Mouse (Mus musculus): ENCODE measurements around the gene Plp2. TPM values are rescaled to one million over a fixed set of nuclear protein-coding genes. Genes with fewer than 3 reads are reported as not detected.
A peak's percentile ranks its signal among the peaks of the same experiment; 100 is the strongest.
"Not testable (repeated sequence)": the region's sequence is repeated elsewhere in the genome, so short reads cannot be mapped to it uniquely, and the experiment has no call there.

Gene Plp2
- 187 and 205 TPM in 2 replicates for polyA plus RNA-seq (2015; fragmentation: Nextera tagmentation; extraction: Ambion mirVana)

DNA sequence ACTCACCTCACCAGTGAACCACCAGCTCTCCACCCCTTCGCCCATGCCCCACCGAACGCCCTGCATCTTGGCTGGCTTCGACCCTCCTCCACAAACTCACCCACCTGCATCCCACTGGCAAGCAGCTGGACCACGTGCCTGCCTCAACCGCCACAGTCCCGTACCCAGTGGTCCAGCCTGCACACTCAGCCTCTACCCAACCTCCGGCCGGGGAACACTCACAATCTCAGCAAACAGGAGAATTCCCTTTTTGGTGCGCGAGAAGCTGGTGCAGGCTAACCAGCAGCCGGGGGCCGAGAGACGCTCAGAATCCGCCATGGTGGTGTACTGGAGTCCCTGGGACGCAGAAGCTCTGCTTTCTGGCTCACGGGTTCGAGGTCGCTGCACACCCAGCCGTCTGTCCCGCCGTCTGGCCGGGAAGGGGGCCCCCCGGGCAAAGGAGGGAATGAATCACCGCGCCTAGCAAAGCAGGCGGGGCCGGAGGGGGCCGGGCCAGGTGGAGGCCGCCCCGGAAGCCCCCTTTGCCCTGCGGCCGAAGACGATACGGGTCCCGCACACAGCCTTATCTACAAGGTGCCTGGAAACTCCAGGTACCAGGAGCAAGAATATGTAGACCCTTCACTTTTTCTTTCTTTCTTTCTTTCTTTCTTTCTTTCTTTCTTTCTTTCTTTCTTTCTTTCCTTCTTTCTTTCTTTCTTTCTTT lies at the start of gene Plp2:
Plp2 (minus strand) TSS at position 470 of the 703 bp plus-strand sequence.
- H3K27ac ChIP-seq (ENCODE audit: low read length), result peak within 1 kb of the TSS; percentile 83
- ATAC-seq, result peak; percentile 59
- H3K4me2 ChIP-seq (ENCODE audit: low read depth, low read length), result peak within 1 kb of the TSS; percentile 47
- WGBS, result 15% methylated on average over 36 of the region's 36 CpGs
- peak within 1 kb of the TSS; percentile 76 for H3K9ac ChIP-seq (ENCODE audit: low read depth, low read length)
- no peaks in the 10 kb centered on the region for H3K36me3 ChIP-seq (ENCODE audit: control insufficient read depth, insufficient read depth, low read length)
- H3K27me3 ChIP-seq (replicated peaks; ENCODE audit: control insufficient read depth, insufficient read depth, low read length), result no peaks in the 10 kb centered on the region
- H3K4me3 ChIP-seq (ENCODE audit: low read length), result peak within 1 kb of the TSS; percentile 62
- no peaks in the 10 kb centered on the region for H3K9me3 ChIP-seq (ENCODE audit: control insufficient read depth, low read length)
- H3K4me1 ChIP-seq (ENCODE audit: control insufficient read depth, insufficient read depth, low read length), result peaks cover 5% of the 10 kb centered on the region

- H3K36me3 ChIP-seq (ENCODE audit: control insufficient read depth, insufficient read depth, low read length); ATAC-seq: not testable (repeated sequence)
- 35% methylated on average over 1 of the region's 1 CpGs for WGBS
Observed at GRCm38 (mm10) chrX:7716058-7716457, 44.9 kb upstream of the Plp2 start.

DNA sequence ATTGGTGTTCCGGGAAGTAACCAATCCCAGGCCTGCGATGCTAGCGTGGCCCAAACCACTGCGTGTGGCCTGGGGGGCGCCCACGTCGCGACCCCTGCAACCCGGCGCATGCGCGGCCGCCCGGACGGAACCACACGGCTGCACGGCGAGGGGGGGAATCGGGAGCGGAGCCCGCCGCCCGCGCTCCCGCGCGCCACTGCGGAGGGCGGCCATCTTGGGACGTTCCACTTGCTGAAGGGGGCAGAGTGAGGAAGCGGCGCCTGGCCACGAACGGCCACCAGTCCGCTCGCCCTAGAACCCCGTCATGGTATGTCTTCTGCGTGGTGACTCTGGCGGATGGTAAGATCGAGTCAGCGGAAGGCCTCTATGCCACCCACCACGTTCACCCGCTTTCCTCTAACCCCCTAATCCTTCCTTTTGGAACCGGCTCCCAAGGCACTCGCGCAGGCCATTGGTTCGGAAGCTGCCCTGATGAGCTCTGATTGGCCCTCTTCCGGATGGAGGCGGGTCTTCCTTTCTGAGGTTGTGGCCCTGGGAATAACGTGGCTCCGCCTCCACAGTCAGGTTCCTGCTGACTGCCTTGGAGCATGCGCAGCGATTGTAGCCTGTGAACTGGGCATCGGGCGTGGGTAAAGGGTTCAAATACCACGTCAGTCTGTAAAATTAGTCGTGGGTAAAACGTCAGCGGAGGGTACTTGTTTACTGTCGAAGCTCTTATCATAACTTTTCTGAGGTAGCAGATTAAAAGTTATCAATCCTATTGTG lies 43.1 kb upstream of the Plp2 start, which contains the start of gene Wdr45:
Wdr45 (plus strand) TSS at position 199 of the 765 bp plus-strand sequence.
- Histone ChIP-seq H3K4me3 (ENCODE audit: low read length) (peak within 1 kb of the TSS; percentile 32), H3K4me2 (ENCODE audit: low read depth, low read length) (peak within 1 kb of the TSS; percentile 37), H3K9ac (ENCODE audit: low read depth, low read length) (peak within 1 kb of the TSS; percentile 49; the same call in 1 of the 2 replicates)
- H3K4me1 ChIP-seq (ENCODE audit: control insufficient read depth, insufficient read depth, low read length); H3K9me3 ChIP-seq (ENCODE audit: control insufficient read depth, low read length); H3K36me3 ChIP-seq (ENCODE audit: control insufficient read depth, insufficient read depth, low read length); H3K27ac ChIP-seq (ENCODE audit: low read length); H3K27me3 ChIP-seq (replicated peaks; ENCODE audit: control insufficient read depth, insufficient read depth, low read length): not testable (repeated sequence)
- 13% methylated on average over 24 of the region's 60 CpGs for WGBS
- peak; percentile 97 for ATAC-seq

More at GRCm38 (mm10) chrX:7716058-7716457, 44.9 kb upstream of the Plp2 start:
- not testable (repeated sequence) for H3K27me3 ChIP-seq (replicated peaks; ENCODE audit: control insufficient read depth, insufficient read depth, low read length); H3K9me3 ChIP-seq (ENCODE audit: control insufficient read depth, low read length); H3K4me3 ChIP-seq (ENCODE audit: low read length); H3K4me2 ChIP-seq (ENCODE audit: low read depth, low read length); H3K9ac ChIP-seq (ENCODE audit: low read depth, low read length); H3K27ac ChIP-seq (ENCODE audit: low read length); H3K4me1 ChIP-seq (ENCODE audit: control insufficient read depth, insufficient read depth, low read length)

DNA sequence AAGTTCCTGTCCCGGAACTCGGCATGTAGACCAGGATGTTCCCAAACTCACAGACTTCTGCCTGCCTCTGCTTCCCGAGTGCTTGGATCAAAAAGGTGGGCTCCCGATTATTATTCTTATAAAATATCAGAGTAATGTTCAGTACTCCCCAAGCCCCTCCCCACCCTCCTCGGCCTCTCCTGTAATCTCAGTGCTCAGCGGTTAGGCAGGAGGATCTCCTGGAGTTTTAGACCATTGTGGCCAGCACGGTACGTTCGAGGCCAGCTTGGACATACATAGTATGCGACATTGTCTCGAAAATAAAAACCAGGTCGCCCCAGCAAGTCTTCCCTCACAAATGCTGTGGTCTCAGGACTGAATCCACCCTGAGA lies 42.6 kb upstream of the Plp2 start:
- ATAC-seq; H3K27me3 ChIP-seq (replicated peaks; ENCODE audit: control insufficient read depth, insufficient read depth, low read length); H3K36me3 ChIP-seq (ENCODE audit: control insufficient read depth, insufficient read depth, low read length); H3K9me3 ChIP-seq (ENCODE audit: control insufficient read depth, low read length); H3K27ac ChIP-seq (ENCODE audit: low read length); H3K4me1 ChIP-seq (ENCODE audit: control insufficient read depth, insufficient read depth, low read length): not testable (repeated sequence)
- 27% methylated on average over 5 of the region's 12 CpGs for WGBS
- Histone ChIP-seq H3K4me2 (ENCODE audit: low read depth, low read length) (peak overlapping the region; percentile 37), H3K4me3 (ENCODE audit: low read length) (peak overlapping the region; percentile 32), H3K9ac (ENCODE audit: low read depth, low read length) (peak overlapping the region; percentile 49; the same call in 1 of the 2 replicates)

GRCm38 (mm10) chrX:7696954-7697381 lies 25.8 kb upstream of the Plp2 start, which contains the start of gene Gpkow:
Gpkow (plus strand) TSS chrX:7697131.
- H3K9ac ChIP-seq (ENCODE audit: low read depth, low read length), result peak within 1 kb of the TSS; percentile 71
- 0 out of 2 replicates have a peak within 1 kb of the TSS, but pooled peaks have one; percentile 12 for H3K27ac ChIP-seq (ENCODE audit: low read length)
- ATAC-seq, result peak; percentile 97
- peak within 1 kb of the TSS; percentile 62 for H3K4me3 ChIP-seq (ENCODE audit: low read length)
- 11% methylated on average over 33 of the region's 33 CpGs for WGBS
- H3K36me3 ChIP-seq (ENCODE audit: control insufficient read depth, insufficient read depth, low read length), result no peaks in the 10 kb centered on the region
- peak within 1 kb of the TSS; percentile 53 for H3K4me2 ChIP-seq (ENCODE audit: low read depth, low read length)
- no peaks in the 10 kb centered on the region; the same call in 1 of the 2 replicates for H3K4me1 ChIP-seq (ENCODE audit: control insufficient read depth, insufficient read depth, low read length)
- H3K9me3 ChIP-seq (ENCODE audit: control insufficient read depth, low read length), result no peaks in the 10 kb centered on the region
- no peaks in the 10 kb centered on the region for H3K27me3 ChIP-seq (replicated peaks; ENCODE audit: control insufficient read depth, insufficient read depth, low read length)

DNA sequence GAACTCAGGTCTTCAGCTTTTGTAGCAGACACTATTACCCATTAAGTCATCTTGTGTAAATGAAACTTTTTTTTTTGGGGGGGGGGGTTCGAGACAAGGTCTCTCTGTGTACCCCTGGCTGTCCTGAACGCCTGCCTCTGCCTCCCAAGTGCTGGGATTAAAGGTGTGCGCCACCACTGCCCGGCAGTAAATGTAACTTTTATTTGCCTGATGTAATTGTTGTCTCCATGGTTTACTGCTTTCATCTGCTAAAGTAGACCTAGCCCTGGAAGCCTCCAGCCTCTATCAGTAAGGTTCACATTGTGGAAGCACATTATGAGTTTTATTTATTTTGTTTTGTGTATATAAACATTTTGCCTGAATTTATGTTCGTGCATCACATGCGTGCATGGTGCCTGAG lies 25.3 kb upstream of the Plp2 start:
- Histone ChIP-seq H3K27ac (ENCODE audit: low read length) (no peak overlapping the region), H3K4me2 (ENCODE audit: low read depth, low read length) (peak overlapping the region; percentile 8; the same call in 1 of the 2 replicates), H3K9ac (ENCODE audit: low read depth, low read length) (no peak overlapping the region), H3K27me3 (replicated peaks; ENCODE audit: control insufficient read depth, insufficient read depth, low read length) (no peaks in the 10 kb centered on the region), H3K9me3 (ENCODE audit: control insufficient read depth, low read length) (no peaks in the 10 kb centered on the region), H3K36me3 (ENCODE audit: control insufficient read depth, insufficient read depth, low read length) (no peaks in the 10 kb centered on the region), H3K4me1 (ENCODE audit: control insufficient read depth, insufficient read depth, low read length) (no peaks in the 10 kb centered on the region; the same call in 1 of the 2 replicates), H3K4me3 (ENCODE audit: low read length) (no peak overlapping the region)
- peak; percentile 61 for ATAC-seq
- 42% methylated on average over 6 of the region's 6 CpGs for WGBS

DNA sequence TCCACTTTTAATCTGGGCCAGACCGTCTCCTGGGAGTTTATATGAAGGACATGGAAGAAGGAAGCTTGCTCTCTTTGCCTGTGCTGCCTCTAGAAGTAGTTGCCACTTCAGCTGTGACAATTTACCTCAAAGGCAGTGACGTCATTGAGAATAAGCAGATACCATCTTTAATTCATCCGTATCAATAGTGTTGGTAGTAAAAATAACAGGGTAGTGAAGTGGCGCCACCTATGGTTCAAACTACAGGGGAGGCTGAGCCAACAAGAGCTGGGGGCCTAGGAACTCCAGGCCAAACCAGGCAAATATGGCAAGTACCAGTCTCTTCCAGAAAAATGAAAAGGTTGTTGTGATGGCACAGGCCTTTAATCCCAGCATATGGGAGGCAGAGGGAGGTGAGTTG lies 21.7 kb upstream of the Plp2 start:
- Histone ChIP-seq H3K4me2 (ENCODE audit: low read depth, low read length) (no peak overlapping the region), H3K4me3 (ENCODE audit: low read length) (no peak overlapping the region), H3K4me1 (ENCODE audit: control insufficient read depth, insufficient read depth, low read length) (no peaks in the 10 kb centered on the region), H3K36me3 (ENCODE audit: control insufficient read depth, insufficient read depth, low read length) (no peaks in the 10 kb centered on the region), H3K9ac (ENCODE audit: low read depth, low read length) (no peak overlapping the region), H3K9me3 (ENCODE audit: control insufficient read depth, low read length) (no peaks in the 10 kb centered on the region), H3K27ac (ENCODE audit: low read length) (no peak overlapping the region), H3K27me3 (replicated peaks; ENCODE audit: control insufficient read depth, insufficient read depth, low read length) (no peaks in the 10 kb centered on the region)
- no peak for ATAC-seq
- WGBS, result 39% methylated on average over 4 of the region's 4 CpGs

DNA sequence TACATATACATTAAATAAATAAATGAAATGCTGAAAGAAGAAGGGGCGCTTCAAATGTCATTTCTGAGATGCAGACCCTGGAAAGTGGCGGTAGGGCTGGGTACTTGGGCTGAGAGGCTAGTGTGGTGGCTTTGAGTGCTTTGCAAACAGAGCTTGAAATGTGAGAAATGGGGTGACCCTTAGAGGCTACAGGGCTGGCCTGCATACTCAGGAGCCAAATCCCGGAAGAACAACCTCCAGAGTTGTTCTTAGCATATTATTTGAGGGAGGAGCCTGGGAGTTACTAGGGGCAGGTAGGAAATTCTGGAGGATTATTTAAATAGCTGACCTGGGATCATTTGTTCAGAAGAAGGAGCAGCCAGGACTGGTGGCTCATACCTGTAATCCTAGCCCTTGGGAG lies 19.3 kb upstream of the Plp2 start:
- Histone ChIP-seq H3K27me3 (replicated peaks; ENCODE audit: control insufficient read depth, insufficient read depth, low read length) (no peaks in the 10 kb centered on the region), H3K4me1 (ENCODE audit: control insufficient read depth, insufficient read depth, low read length) (no peaks in the 10 kb centered on the region), H3K4me3 (ENCODE audit: low read length) (no peak overlapping the region), H3K27ac (ENCODE audit: low read length) (no peak overlapping the region), H3K4me2 (ENCODE audit: low read depth, low read length) (no peak overlapping the region), H3K9ac (ENCODE audit: low read depth, low read length) (no peak overlapping the region), H3K9me3 (ENCODE audit: control insufficient read depth, low read length) (no peaks in the 10 kb centered on the region), H3K36me3 (ENCODE audit: control insufficient read depth, insufficient read depth, low read length) (no peaks in the 10 kb centered on the region)
- ATAC-seq, result no peak
- 57% methylated on average over 3 of the region's 3 CpGs for WGBS

GRCm38 (mm10) chrX:7688321-7688720 lies 17.1 kb upstream of the Plp2 start:
- Histone ChIP-seq H3K4me1 (ENCODE audit: control insufficient read depth, insufficient read depth, low read length) (no peaks in the 10 kb centered on the region), H3K36me3 (ENCODE audit: control insufficient read depth, insufficient read depth, low read length) (no peaks in the 10 kb centered on the region), H3K9me3 (ENCODE audit: control insufficient read depth, low read length) (no peaks in the 10 kb centered on the region), H3K27me3 (replicated peaks; ENCODE audit: control insufficient read depth, insufficient read depth, low read length) (no peaks in the 10 kb centered on the region), H3K4me3 (ENCODE audit: low read length) (no peak overlapping the region), H3K27ac (ENCODE audit: low read length) (no peak overlapping the region), H3K9ac (ENCODE audit: low read depth, low read length) (no peak overlapping the region), H3K4me2 (ENCODE audit: low read depth, low read length) (no peak overlapping the region)
- 87% methylated on average over 2 of the region's 2 CpGs for WGBS
- no peak for ATAC-seq

Measured in intestine, embryonic 16.5 days (tissue).